Mouse (Mus musculus) CD4-positive helper T cell, adult 2 months (primary cell): ENCODE results near the gene Clcn5.

Experiments used
- DNase-seq: peaks from one replicate; pipeline ENCODE4 v3.0.0-alpha.2; 2012; ENCODE audit warnings: low read depth, missing footprints, low spot score

Clcn5 gene

DNA sequence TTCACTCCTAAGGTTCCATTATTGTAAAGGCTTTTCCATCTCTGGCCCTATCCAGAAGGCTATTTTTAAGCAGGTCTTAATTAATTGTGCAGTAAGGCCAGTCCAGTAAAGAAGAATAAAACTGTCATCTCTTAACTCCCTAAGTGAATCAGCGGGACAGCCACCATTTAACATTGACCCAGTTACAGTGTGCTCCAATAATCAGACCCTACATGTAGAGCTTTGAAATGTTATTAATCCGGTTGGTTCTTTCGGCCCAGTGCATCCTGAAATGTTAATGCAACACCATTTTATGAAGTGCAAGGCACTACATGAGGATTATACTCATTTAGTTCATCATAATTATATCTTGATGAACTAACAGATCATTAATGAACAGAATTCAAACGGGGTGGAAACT lies 128.3 kb downstream of the Clcn5 start:
- DNase-seq: no peak

DNA sequence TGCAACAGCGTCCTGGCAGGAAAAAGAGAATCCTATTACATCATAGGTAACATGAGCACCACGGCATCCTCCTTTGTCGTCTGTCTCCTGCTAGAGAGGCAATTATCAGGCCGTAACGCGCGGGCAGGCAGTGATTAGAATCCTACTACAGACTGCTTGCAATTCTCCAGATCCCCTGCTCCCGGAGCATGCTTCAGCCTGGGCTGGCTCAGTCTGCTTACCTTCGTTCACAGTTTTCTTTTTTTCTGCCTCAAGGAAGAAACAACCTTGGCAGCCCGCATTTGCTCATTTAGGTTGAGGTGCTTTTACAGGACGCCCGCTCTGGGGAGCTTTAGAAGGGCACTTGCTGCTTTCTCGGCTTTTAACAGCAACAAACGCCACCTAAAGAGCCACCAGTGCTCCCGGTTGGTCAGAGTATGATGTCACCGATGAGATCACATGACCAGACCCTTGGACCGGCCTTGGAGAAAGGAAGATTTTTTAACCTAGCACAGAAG lies 130.8 kb downstream of the Clcn5 start:
- no peak for DNase-seq

DNA sequence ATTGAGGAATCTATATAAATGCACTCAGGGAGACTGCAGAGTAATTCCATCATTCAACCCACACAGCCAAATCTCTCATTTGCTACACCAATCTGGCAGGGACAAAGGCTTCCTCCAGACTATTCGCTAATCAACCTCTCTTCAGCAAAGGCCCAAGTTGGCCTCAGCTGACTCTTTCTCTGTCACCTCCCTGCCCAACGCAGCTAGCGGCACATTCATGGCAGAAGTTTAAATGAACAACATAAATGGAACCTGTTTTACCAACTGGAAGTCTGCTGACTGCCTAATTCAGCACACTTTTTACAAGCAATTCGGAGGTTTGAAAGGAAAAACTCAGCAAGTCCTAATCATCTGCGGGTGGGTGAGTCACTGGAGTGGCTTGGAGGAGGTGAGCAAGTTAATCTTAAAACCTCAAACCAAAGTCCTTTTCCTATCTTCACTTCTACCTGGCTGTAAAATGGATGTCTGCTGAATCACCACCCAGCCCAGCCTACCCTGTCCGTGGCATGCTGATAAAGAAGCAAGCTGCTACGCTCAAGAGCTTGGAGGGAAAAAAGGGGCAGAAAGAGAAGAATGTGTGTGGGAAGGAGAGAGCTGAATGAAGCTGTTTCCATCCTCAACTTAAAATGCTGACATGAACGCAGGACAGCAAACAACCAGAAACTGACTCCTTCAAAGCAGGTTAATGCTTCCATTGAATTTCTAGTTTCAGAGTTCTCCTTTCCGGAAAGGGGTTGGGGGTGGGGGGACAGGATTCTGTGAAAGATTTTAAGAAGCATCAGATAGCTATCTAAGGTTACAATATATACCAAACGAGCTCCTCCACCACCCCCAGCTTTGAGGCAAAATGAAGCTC lies 131.5 kb downstream of the Clcn5 start:
- DNase-seq: no peak

- DNase-seq: no peak
Observed at GRCm38 (mm10) chrX:7170156-7170555, 149.0 kb downstream of the Clcn5 start.

DNA sequence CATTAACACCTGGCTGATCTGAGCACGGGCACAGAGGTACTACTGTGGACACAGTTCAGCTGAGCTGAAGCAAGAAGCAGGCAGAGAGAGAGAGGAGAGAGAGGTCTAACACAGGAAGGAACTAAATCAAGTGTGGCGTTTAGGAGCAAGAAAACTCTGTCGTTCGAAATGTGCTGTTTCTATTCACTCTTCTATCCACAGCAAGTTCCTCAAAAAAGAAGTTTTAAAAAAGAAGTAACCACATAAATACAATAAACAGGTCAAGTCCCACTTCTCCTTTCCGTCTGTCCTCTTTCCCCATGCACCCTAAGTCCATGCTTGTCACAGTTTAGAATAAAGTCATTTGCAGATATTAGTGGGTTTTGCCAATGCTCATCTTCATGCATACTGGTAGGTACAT lies 150.4 kb downstream of the Clcn5 start:
- DNase-seq: no peak

- no peak for DNase-seq
Observed at GRCm38 (mm10) chrX:7157976-7158375, 161.2 kb downstream of the Clcn5 start.

- DNase-seq: no peak
Observed at GRCm38 (mm10) chrX:7156026-7156732, 163.0 kb downstream of the Clcn5 start.

- no peak for DNase-seq
Observed at GRCm38 (mm10) chrX:7150129-7150528, 169.0 kb downstream of the Clcn5 start.

DNA sequence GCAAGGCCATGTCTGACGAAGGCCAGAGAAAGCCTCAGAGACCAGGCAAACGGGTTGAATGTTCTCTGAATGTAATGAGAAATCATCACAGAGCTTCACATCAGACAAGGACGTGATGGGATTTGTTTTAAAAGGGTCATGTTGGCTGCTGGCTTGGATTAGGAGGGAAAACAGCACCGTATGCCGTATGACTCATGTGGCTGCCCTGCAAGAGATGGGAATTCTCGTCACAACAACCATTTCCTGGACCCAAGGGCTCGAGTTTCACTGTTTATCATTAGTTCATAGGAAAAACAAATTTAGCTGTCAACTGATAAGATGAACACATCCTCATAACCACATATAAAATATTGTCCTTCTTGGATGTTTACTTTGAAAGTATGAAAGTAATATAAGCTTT lies 173.0 kb downstream of the Clcn5 start:
- DNase-seq: no peak

GRCm38 (mm10) chrX:7121618-7122280 lies 197.4 kb downstream of the Clcn5 start:
- DNase-seq: no peak

DNA sequence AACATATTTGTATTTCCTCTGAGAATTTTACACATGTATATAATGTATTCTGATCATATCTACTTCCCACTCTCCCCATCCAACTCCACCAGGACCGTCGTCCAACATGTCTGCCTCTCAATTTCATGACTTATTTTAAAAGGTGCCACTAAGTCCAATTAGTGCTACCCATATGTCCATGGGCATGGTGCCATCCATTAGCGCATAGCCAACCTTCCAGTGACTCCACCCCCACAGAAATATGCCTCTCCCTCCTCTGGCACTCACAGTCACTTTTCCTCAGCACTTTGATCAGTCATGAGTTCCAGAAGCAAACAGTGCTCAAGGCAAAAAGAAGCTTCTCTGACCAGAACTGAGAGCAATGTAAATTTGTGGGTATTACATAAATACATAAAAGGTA lies 204.3 kb downstream of the Clcn5 start:
- DNase-seq: no peak
